ENCODE assay signal across 20 mouse cellular contexts in the genomic region with DNA sequence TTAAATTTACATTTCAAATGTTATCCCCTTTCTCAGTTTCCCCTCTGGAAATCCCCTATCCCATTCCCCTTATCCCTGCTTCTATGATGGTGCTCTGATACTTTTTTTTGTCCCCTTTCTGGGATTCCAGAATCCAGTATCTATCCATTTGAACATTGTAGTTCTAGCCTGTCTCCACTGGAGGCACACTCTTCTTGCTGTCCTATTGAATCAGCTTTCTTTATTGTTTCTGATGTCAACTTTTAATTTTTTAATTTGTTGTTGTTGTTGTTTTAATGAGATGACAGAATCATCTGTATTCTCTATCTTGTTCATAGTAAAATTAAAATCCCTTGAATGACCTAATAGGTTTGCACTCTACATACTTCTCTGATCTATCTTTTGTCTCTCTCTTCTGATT.
DNase-seq lines count a peak whose midpoint lies in the region; ATAC-seq and TF ChIP-seq lines count a peak whose summit lies in the region.
"Had no signal": no experiment of that assay in that cellular context is flagged by ENCODE, and none has a peak within 500 bp of the region (broad histone marks: within the 10 kb centered on the region; RNA-seq: fewer than 3 reads in every experiment).

No protein-coding gene starts in this region.

- no peak overlapping the region for H3K4me2 ChIP-seq in hindbrain, postnatal 0 days (ENCODE audit: low read depth, low read length)
- H3K4me2 ChIP-seq in midbrain, postnatal 0 days (ENCODE audit: low read depth, low read length, poor library complexity, severe bottlenecking) = no peak overlapping the region
- H3K4me2 ChIP-seq in midbrain, embryonic 15.5 days = no peak overlapping the region
- H3K4me2 ChIP-seq: hindbrain, embryonic 13.5 days; lung, embryonic 15.5 days; midbrain, embryonic 12.5 days; stomach, embryonic 15.5 days had no signal

- H3K9ac ChIP-seq in hindbrain, postnatal 0 days (replicated peaks; ENCODE audit: low read length) = no peak overlapping the region
- no peak overlapping the region for H3K9ac ChIP-seq in midbrain, postnatal 0 days (replicated peaks; ENCODE audit: low read length, poor library complexity, severe bottlenecking)
- H3K9ac ChIP-seq in midbrain, embryonic 15.5 days = no peak overlapping the region
- H3K9ac ChIP-seq: hindbrain, embryonic 13.5 days; liver, embryonic 14.5 days; lung, embryonic 15.5 days; midbrain, embryonic 12.5 days; stomach, embryonic 15.5 days had no signal

- DNase-seq in embryo, embryonic 10 days (ENCODE audit: low spot score) = peak; percentile 9
- DNase-seq in embryo, embryonic 10.5 days (ENCODE audit: low spot score) = no peak
- DNase-seq in hindbrain, postnatal 0 days (ENCODE audit: low spot score) = no peak
- DNase-seq in hindbrain, embryonic 10.5 days (ENCODE audit: low spot score) = no peak
- no peak for DNase-seq in midbrain, postnatal 0 days (ENCODE audit: low spot score)
- no peak for DNase-seq in adipocyte (ENCODE audit: low spot score)
- DNase-seq in frontal cortex, adult 2 months (ENCODE audit: extremely low spot score in 1 of 2, low spot score in 1 of 2) = no peak
- DNase-seq: adrenal gland, postnatal 14 days; B cell, adult 2 months; cerebellum, adult 2 months; gastrocnemius, postnatal 25 days; heart, postnatal 10 days; thymus, adult 2 months had no signal

- no peaks in the 10 kb centered on the region for H3K9me3 ChIP-seq in hindbrain, postnatal 0 days (ENCODE audit: low read length)
- H3K9me3 ChIP-seq in hindbrain, embryonic 10.5 days = no peaks in the 10 kb centered on the region
- H3K9me3 ChIP-seq in midbrain, postnatal 0 days (ENCODE audit: low read length) = no peaks in the 10 kb centered on the region
- H3K9me3 ChIP-seq in midbrain, embryonic 15.5 days = no peaks in the 10 kb centered on the region
- H3K9me3 ChIP-seq: hindbrain, embryonic 13.5 days; lung, embryonic 15.5 days; midbrain, embryonic 12.5 days; stomach, embryonic 15.5 days had no signal

- no peak overlapping the region for H3K27ac ChIP-seq in hindbrain, postnatal 0 days
- H3K27ac ChIP-seq in hindbrain, embryonic 10.5 days = no peak overlapping the region
- H3K27ac ChIP-seq in midbrain, postnatal 0 days (ENCODE audit: low read depth, low read length) = no peak overlapping the region
- no peak overlapping the region for H3K27ac ChIP-seq in midbrain, embryonic 15.5 days
- H3K27ac ChIP-seq: hindbrain, embryonic 13.5 days; liver, embryonic 14.5 days; lung, embryonic 15.5 days; midbrain, embryonic 12.5 days; stomach, embryonic 15.5 days had no signal

- no peaks in the 10 kb centered on the region for H3K4me1 ChIP-seq in hindbrain, postnatal 0 days (ENCODE audit: insufficient read depth, low read length)
- H3K4me1 ChIP-seq in hindbrain, embryonic 10.5 days (replicated peaks) = no peaks in the 10 kb centered on the region
- no peaks in the 10 kb centered on the region for H3K4me1 ChIP-seq in midbrain, postnatal 0 days (ENCODE audit: insufficient read depth, low read length)
- H3K4me1 ChIP-seq in midbrain, embryonic 15.5 days = no peaks in the 10 kb centered on the region
- H3K4me1 ChIP-seq: hindbrain, embryonic 13.5 days; lung, embryonic 15.5 days; midbrain, embryonic 12.5 days; stomach, embryonic 15.5 days had no signal

- H3K27me3 ChIP-seq in hindbrain, postnatal 0 days (ENCODE audit: insufficient read depth, low read length) = no peaks in the 10 kb centered on the region
- no peaks in the 10 kb centered on the region for H3K27me3 ChIP-seq in hindbrain, embryonic 10.5 days (ENCODE audit: insufficient read depth, poor library complexity, severe bottlenecking)
- no peaks in the 10 kb centered on the region for H3K27me3 ChIP-seq in midbrain, postnatal 0 days (ENCODE audit: insufficient read depth, low read length)
- no peaks in the 10 kb centered on the region for H3K27me3 ChIP-seq in midbrain, embryonic 15.5 days (replicated peaks)
- H3K27me3 ChIP-seq: hindbrain, embryonic 13.5 days; lung, embryonic 15.5 days; midbrain, embryonic 12.5 days; stomach, embryonic 15.5 days had no signal

- no peak for ATAC-seq in hindbrain, postnatal 0 days
- no peak for ATAC-seq in midbrain, postnatal 0 days (ENCODE audit: low FRiP score)
- ATAC-seq in midbrain, embryonic 15.5 days (replicated peaks) = no peak

- no peak overlapping the region for H3K4me3 ChIP-seq in hindbrain, postnatal 0 days (ENCODE audit: low read length)
- H3K4me3 ChIP-seq in hindbrain, embryonic 10.5 days = no peak overlapping the region
- no peak overlapping the region for H3K4me3 ChIP-seq in midbrain, postnatal 0 days (ENCODE audit: low read depth, low read length)
- H3K4me3 ChIP-seq in midbrain, embryonic 15.5 days = no peak overlapping the region
- H3K4me3 ChIP-seq: hindbrain, embryonic 13.5 days; lung, embryonic 15.5 days; midbrain, embryonic 12.5 days; myocyte; stomach, embryonic 15.5 days had no signal

- peak; percentile 52 for TF ChIP-seq CTCF in hindbrain, postnatal 0 days (IDR thresholded peaks at IDR 0.05; ENCODE audit: low read depth)
- peak; percentile 46 for TF ChIP-seq CTCF in midbrain, postnatal 0 days (IDR thresholded peaks at IDR 0.05)

- H3K36me3 ChIP-seq in hindbrain, postnatal 0 days (ENCODE audit: insufficient read depth, low read length) = no peaks in the 10 kb centered on the region
- no peaks in the 10 kb centered on the region for H3K36me3 ChIP-seq in hindbrain, embryonic 10.5 days
- no peaks in the 10 kb centered on the region for H3K36me3 ChIP-seq in midbrain, postnatal 0 days (ENCODE audit: insufficient read depth, low read length)
- H3K36me3 ChIP-seq in midbrain, embryonic 15.5 days (replicated peaks) = no peaks in the 10 kb centered on the region
- H3K36me3 ChIP-seq: hindbrain, embryonic 13.5 days; lung, embryonic 15.5 days; midbrain, embryonic 12.5 days; stomach, embryonic 15.5 days had no signal
